Mouse (Mus musculus) hindbrain, embryonic 11.5 days (tissue): ENCODE measurements around the gene Ctc1. TPM values are rescaled to one million over a fixed set of nuclear protein-coding genes. Genes with fewer than 3 reads are reported as not detected.

ENCODE experiments used
- ATAC-seq: fragments of 200-750 bp; cut with Nextera tagmentation; 2 replicates; pipeline ENCODE4 v1.8.0; 2017; ENCODE audit warnings: mild to moderate bottlenecking, moderate TSS enrichment, moderate library complexity; ENCODE audit not compliant: low FRiP score
- DNase-seq: peaks from one replicate; pipeline ENCODE4 v3.0.0-alpha.2; 2015; ENCODE audit warnings: low spot score
- H3K27ac ChIP-seq: fragments of 300-500 bp; sonication (generic); 2 replicates; pipeline ENCODE4 v1.5.1; 2014; ENCODE audit warnings: mild to moderate bottlenecking, low read depth, low read length
- H3K27me3 ChIP-seq: fragments of 300-500 bp; sonication (generic); 2 replicates; pipeline ENCODE4 v1.6.1; 2014; ENCODE audit warnings: mild to moderate bottlenecking, low read length, moderate library complexity, mixed read lengths; ENCODE audit not compliant: control insufficient read depth, insufficient read depth
- H3K36me3 ChIP-seq: fragments of 300-500 bp; sonication (generic); 2 replicates; pipeline ENCODE4 v1.6.1; 2014; ENCODE audit warnings: mild to moderate bottlenecking, low read length, moderate library complexity, mixed read lengths; ENCODE audit not compliant: control insufficient read depth, insufficient read depth
- H3K4me1 ChIP-seq: fragments of 300-500 bp; sonication (generic); replicated peaks from 2 replicates; pipeline ENCODE4 v1.6.1; 2014; ENCODE audit warnings: low read length, mixed read lengths; ENCODE audit not compliant: control insufficient read depth, insufficient read depth
- H3K4me2 ChIP-seq: fragments of 300-500 bp; sonication (generic); replicated peaks from 2 replicates; pipeline ENCODE4 v1.6.1; 2014; ENCODE audit warnings: mild to moderate bottlenecking, low read depth, low read length
- H3K4me3 ChIP-seq: fragments of 300-500 bp; sonication (generic); 2 replicates; pipeline ENCODE4 v1.5.1; 2014; ENCODE audit warnings: low read depth, low read length
- H3K9ac ChIP-seq: fragments of 300-500 bp; sonication (generic); 2 replicates; pipeline ENCODE4 v1.6.1; 2014; ENCODE audit warnings: low read depth, low read length
- H3K9me3 ChIP-seq: fragments of 300-500 bp; sonication (generic); 2 replicates; pipeline ENCODE4 v1.6.1; 2016; ENCODE audit warnings: low read length; ENCODE audit not compliant: control insufficient read depth
- WGBS: fragments of 180-500 bp; shearing (Covaris S2); extraction: QIAGEN DNeasy Blood & Tissue Kit; methylation state at CpG from one replicate; pipeline ENCODE4 v1.1.7; 2014; 5-methylcytosine and 5-hydroxymethylcytosine counted together
- polyA plus RNA-seq: library from polyadenylated mRNA; unstranded; fragments of >200 nt; fragmentation: Nextera tagmentation; extraction: Ambion mirVana; gene quantifications from 2 replicates; pipeline ENCODE4 v1.2.1, GENCODE M21; 2014

Ctc1 gene
- polyA plus RNA-seq, 1 experiment from 2014 or later = 48.7 TPM

DNA sequence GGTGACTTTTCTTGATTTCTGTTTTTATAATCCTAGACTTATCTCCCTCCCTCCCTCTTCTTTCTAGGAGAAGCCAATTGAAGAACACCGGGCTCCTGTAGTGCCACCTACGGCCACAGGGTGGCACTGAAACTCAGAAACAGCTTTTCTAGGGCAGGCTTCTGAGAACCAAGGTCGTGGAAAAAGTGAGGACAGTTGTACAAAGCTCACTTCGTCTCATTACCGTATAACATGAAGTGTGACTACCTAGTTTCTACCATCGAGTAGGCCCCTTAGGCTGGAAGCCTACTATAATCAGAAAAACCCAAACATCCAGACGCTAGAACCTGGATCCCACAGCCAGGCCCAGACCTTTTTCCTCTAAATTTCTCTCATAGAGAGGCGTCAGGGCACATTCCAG is 51.2 kb downstream of the Ctc1 start:
- no peak overlapping the region for H3K27ac ChIP-seq
- no peaks in the 10 kb centered on the region for H3K36me3 ChIP-seq
- no peak overlapping the region; the same call in 1 of the 2 replicates for H3K9ac ChIP-seq
- 11% methylated on average over 8 of the region's 8 CpGs for WGBS
- peaks cover 7% of the 10 kb centered on the region for H3K4me1 ChIP-seq
- ATAC-seq (no peak), DNase-seq (peak; percentile 95)
- peak overlapping the region; percentile 36 for H3K4me3 ChIP-seq
- H3K27me3 ChIP-seq = no peaks in the 10 kb centered on the region
- H3K4me2 ChIP-seq = peak overlapping the region; percentile 69
- H3K9me3 ChIP-seq = no peaks in the 10 kb centered on the region

GRCm38 (mm10) chr11:69067601-69068000 is 51.9 kb downstream of the Ctc1 start:
- ATAC-seq (no peak), DNase-seq (no peak)
- Histone ChIP-seq H3K27me3 (no peaks in the 10 kb centered on the region), H3K27ac (no peak overlapping the region), H3K9me3 (no peaks in the 10 kb centered on the region), H3K4me2 (no peak overlapping the region), H3K9ac (no peak overlapping the region), H3K36me3 (no peaks in the 10 kb centered on the region), H3K4me1 (peaks cover 7% of the 10 kb centered on the region), H3K4me3 (no peak overlapping the region)
- 66% methylated on average over 6 of the region's 6 CpGs for WGBS

- peak overlapping the region; percentile 85 for H3K4me2 ChIP-seq
- ATAC-seq (no peak), DNase-seq (no peak)
- peak overlapping the region; percentile 81 for H3K9ac ChIP-seq
- peak overlapping the region; percentile 59 for H3K4me3 ChIP-seq
- under 1% methylated on average over 13 of the region's 13 CpGs for WGBS
- H3K4me1 ChIP-seq = peaks cover 7% of the 10 kb centered on the region
- H3K9me3 ChIP-seq = no peaks in the 10 kb centered on the region
- H3K36me3 ChIP-seq = no peaks in the 10 kb centered on the region
- no peaks in the 10 kb centered on the region for H3K27me3 ChIP-seq
- peak overlapping the region; percentile 82 for H3K27ac ChIP-seq
Measured at GRCm38 (mm10) chr11:69070093-69070492, 54.4 kb downstream of the Ctc1 start.

DNA sequence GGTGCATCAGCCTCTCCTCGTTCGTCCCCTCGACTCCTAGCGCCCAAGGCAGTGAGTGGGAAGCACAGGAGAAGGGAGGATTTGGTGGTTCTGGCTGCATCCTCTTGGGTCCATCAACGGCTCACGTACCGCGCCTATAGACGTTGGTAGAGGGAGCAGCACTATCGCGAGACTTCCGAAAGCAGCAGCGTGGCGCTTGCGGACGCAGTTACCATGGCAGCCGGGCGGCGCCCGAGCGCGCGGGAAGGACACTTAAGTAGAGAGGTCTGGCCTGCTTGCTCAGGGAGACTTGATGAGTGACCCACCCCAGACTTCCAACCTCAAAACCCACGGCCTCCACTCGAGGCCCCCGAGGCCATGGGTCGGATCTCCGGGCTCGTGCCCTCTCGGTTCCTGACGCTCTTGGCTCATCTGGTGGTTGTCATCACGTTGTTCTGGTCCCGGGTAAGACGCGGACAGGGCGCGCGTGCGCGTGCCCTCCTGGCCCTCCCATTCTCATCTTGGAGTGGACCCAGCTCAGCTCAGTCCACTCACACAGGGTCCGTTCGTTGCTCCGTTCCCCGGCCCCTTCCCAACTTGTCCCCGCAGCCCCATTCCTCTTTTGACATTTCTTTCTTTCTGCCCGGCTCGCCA is 55.0 kb downstream of the Ctc1 start, which contains the start of gene Tmem107:
Tmem107 (plus strand) TSS at position 217 of the 633 bp plus-strand sequence.
- Histone ChIP-seq H3K4me2 (peak within 1 kb of the TSS; percentile 85), H3K4me3 (peak within 1 kb of the TSS; percentile 59), H3K4me1 (peaks cover 7% of the 10 kb centered on the region), H3K27me3 (no peaks in the 10 kb centered on the region), H3K27ac (peak within 1 kb of the TSS; percentile 82), H3K9ac (peak within 1 kb of the TSS; percentile 81), H3K36me3 (no peaks in the 10 kb centered on the region), H3K9me3 (no peaks in the 10 kb centered on the region)
- peak; percentile 92 for ATAC-seq
- WGBS = under 1% methylated on average over 47 of the region's 47 CpGs
- peak; percentile 95 for DNase-seq

- Histone ChIP-seq H3K4me2 (peak overlapping the region; percentile 85), H3K36me3 (no peaks in the 10 kb centered on the region), H3K9me3 (no peaks in the 10 kb centered on the region), H3K9ac (peak overlapping the region; percentile 81), H3K27me3 (no peaks in the 10 kb centered on the region), H3K27ac (peak overlapping the region; percentile 82; the same call in 1 of the 2 replicates), H3K4me3 (peak overlapping the region; percentile 59), H3K4me1 (peaks cover 7% of the 10 kb centered on the region)
- ATAC-seq (no peak), DNase-seq (no peak)
- WGBS = 24% methylated on average over 9 of the region's 9 CpGs
Measured at GRCm38 (mm10) chr11:69071262-69071661, 55.6 kb downstream of the Ctc1 start.

- no peaks in the 10 kb centered on the region for H3K9me3 ChIP-seq
- H3K4me1 ChIP-seq = peaks cover 7% of the 10 kb centered on the region
- peak overlapping the region; percentile 39 for H3K4me2 ChIP-seq
- no peaks in the 10 kb centered on the region for H3K36me3 ChIP-seq
- no peak for ATAC-seq
- peak overlapping the region; percentile 43; the same call in 1 of the 2 replicates for H3K27ac ChIP-seq
- H3K9ac ChIP-seq = no peak overlapping the region
- H3K27me3 ChIP-seq = no peaks in the 10 kb centered on the region
- H3K4me3 ChIP-seq = peak overlapping the region; percentile 26; the same call in 1 of the 2 replicates
- WGBS = 82% methylated on average over 11 of the region's 11 CpGs
- no peak for DNase-seq
Measured at GRCm38 (mm10) chr11:69072234-69072633, 56.5 kb downstream of the Ctc1 start.

GRCm38 (mm10) chr11:69072666-69073064 is 57.0 kb downstream of the Ctc1 start:
- peak overlapping the region; percentile 26 for H3K4me3 ChIP-seq
- no peaks in the 10 kb centered on the region for H3K9me3 ChIP-seq
- DNase-seq = no peak
- H3K4me2 ChIP-seq = peak overlapping the region; percentile 39
- H3K9ac ChIP-seq = no peak overlapping the region
- no peak for ATAC-seq
- H3K36me3 ChIP-seq = no peaks in the 10 kb centered on the region
- WGBS = 11% methylated on average over 9 of the region's 9 CpGs
- H3K27ac ChIP-seq = peak overlapping the region; percentile 43
- peaks cover 7% of the 10 kb centered on the region for H3K4me1 ChIP-seq
- H3K27me3 ChIP-seq = no peaks in the 10 kb centered on the region

DNA sequence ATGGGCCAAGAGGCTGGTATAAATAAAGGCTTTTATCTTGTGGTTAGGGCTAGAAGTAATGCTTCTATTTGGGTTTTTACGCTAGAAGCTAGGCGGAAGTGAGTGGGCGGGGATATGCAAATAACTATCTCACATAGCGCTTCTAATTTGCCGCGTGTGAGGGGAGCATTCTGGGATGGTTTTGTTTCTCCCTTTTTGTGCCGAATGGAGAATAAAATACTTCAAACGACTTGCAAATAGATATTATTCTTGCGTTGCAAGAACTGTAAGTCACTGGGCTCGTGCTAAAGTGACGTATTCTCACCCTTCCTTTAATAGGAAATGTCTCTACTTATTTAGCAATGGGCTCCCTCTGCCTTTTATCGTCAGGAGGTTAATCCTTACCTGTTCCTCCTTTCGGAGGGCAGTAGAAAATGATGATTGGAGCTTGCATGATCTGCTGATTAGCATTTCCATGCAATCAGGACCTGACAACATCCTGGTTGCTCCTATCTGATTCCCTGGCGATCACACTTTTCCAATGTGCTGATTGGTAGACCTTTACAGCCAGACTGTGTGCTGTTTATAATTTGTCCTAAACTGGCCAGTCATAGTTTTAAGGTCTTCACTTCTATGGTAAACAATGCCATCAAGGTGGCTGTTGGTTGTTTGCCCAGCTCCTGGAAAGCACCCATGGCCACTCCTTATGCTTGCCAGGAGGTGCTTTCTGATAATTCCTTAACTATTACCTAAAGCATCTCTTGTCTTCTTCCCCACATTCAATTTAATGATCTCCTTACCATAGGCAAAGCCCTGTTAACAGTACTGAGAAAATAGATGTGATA is 57.6 kb downstream of the Ctc1 start:
- peak; percentile 71 for ATAC-seq
- Histone ChIP-seq H3K9ac (peak overlapping the region; percentile 62), H3K27ac (peak overlapping the region; percentile 83), H3K9me3 (no peaks in the 10 kb centered on the region), H3K4me3 (peak overlapping the region; percentile 26), H3K36me3 (no peaks in the 10 kb centered on the region), H3K4me2 (peak overlapping the region; percentile 39), H3K4me1 (peaks cover 7% of the 10 kb centered on the region), H3K27me3 (no peaks in the 10 kb centered on the region)
- peak; percentile 91 for DNase-seq
- under 1% methylated on average over 14 of the region's 14 CpGs for WGBS
